Mouse (Mus musculus) E14TG2a.4 (cell line): ENCODE results near the gene Ggcx.

Source experiments
- CTCF ChIP-seq: conservative IDR thresholded peaks from 2 replicates; pipeline ENCODE4 v1.5.1; 2014; ENCODE audit warnings: low read length
- NANOG ChIP-seq: IDR thresholded peaks from 2 replicates; pipeline ENCODE4 v1.6.1; 2014; ENCODE audit warnings: borderline replicate concordance, low read length, mixed read lengths

DNA sequence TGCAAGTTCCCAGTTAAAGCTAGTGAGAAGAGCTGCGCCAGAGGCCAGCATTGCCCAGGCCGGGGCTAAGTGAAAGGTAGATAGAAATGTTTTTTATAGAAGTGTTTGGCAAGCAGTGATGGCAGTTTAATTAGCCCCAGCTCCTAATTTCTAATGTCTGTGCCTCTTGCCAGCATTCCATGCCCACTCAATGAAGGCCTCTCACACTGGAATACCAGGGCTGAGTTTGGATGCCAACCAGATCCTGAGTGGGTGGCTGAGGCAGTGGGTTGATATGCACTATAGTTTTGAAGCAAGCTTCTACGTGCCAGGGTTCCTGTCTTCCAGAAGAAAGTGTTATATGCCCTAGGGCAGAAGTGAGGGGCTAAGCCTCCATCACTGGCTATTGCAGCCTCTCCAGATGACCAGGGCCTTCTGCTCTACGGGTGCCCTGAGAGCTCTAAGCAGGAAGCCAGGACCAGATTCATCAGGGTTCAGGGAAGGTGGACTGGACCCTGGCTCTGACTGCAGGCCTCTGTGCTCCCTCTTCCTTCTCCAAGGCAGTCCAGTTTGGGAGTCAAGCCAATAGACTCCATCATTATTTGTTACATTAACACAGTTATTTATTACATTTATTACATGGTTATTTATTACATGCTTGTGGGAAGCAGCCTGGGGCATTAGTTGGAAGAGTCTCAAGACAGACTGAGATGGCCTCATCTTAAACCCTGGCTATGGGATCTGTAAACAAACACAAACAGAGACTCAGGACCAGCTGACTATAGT, 61.3 kb downstream of the Ggcx start:
- TF ChIP-seq CTCF (no peak), NANOG (no peak)
